Mouse (Mus musculus) MN1 (cell line): Measurements from ENCODE around the gene Ipcef1.

Experiments
- DNase-seq: peaks from one replicate; pipeline ENCODE4 v3.0.0-alpha.2; 2016; ENCODE audit warnings: low spot score

Ipcef1 gene

GRCm38 (mm10) chr10:7052315-7053017 lies at the start of gene Ipcef1:
Gene Ipcef1 (minus strand): TSS chr10:7052478.
- no peak for DNase-seq

DNA sequence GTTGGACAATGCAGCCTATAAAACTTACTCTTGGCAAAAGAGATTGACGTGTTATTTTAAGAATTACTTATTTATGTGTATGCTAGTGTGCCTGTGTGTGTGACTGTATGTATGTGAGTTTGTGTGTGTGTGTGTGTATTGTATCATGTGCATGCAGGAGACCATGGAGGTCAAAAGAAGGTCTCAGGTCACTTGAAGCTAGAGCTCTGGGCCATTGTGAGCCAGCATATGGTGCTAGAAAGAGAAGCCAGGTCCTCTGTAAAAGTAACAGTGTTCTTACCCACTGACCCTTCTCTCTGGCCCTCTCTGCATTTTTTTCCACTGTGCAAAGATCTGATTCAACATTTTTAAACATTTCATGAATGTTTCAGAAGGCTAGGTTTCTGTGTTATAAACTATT lies 25.7 kb upstream of the Ipcef1 start:
- DNase-seq, result no peak

GRCm38 (mm10) chr10:7077389-7077808 lies 25.1 kb upstream of the Ipcef1 start:
- no peak for DNase-seq

- DNase-seq, result no peak
Measured at GRCm38 (mm10) chr10:7076662-7077211, 24.5 kb upstream of the Ipcef1 start.

DNA sequence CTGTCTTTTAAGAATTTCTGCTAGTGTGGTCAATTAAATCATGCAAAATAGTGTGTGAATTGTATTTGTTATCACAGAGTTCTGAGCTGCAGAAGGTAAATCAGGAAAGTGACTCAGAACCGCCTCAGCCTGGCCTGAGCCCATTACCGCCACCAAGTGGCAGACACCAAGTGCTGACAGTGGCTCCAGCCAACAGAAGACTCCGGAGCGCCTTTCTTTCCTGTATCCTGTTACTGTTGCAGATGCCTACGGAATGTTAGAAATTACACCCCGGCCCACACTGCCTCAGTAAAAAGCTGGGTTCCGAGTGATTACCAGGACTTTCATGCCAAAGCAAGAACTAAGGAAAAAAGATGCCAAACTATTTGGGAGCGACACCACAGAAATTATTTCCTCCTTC lies 23.9 kb upstream of the Ipcef1 start:
- no peak for DNase-seq

GRCm38 (mm10) chr10:7075661-7076060 lies 23.4 kb upstream of the Ipcef1 start:
- no peak for DNase-seq

DNA sequence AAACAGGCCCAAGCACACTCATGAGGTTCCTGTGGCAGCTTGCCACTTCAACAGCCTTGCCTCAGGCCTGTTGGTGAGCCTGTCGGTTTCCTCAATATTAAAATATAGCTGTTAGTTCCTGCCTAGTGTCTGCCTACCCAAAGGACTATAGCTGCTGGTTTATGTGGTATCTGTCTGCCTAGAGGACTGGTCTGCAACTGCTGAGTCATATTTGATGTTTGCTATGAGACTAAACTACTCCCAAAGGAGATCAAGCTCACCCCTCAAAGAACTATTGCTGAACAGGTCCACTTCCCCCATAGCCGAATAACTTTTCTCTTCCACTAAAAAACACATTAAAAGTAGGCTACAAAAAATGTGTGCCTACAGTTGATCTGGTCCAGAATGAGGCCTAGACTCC lies 22.0 kb upstream of the Ipcef1 start:
- no peak for DNase-seq

GRCm38 (mm10) chr10:7070924-7071323 lies 18.6 kb upstream of the Ipcef1 start:
- no peak for DNase-seq

DNA sequence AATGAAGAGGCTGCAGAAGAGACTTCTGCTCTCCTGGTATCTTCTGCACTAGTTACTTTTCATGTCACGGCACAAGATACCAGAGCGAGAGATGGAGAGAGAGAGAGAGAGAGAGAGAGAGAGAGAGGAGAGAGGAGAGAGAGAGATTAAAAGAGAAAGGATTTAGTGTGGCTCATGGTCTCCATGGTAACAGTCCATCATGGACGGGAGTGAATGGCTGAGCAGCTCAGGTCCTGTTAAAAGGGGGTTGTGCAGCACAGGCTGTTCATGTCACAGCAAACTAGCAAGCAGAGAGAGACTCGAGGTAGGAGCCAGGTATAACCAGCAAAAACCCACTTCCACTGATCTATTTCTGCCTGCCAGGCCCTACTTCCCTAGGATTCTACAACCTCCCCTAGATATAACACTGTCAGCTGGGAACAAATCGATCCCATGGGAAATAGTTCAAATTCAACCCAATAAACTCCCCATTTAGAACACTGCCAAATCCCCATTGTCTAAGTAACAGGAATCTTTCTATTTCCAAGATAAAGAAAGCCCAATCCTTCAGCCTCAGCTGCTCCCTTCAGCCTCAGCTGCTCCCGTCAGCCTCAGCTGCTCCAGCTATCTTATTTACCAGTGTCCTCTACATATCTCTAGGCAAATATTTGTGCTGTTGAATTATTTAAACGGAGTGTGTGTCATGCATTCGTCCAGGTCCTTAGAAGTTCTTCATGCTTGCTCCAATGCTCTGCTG lies 18.0 kb upstream of the Ipcef1 start:
- no peak for DNase-seq

GRCm38 (mm10) chr10:7069090-7069489 lies 16.8 kb upstream of the Ipcef1 start:
- no peak for DNase-seq

GRCm38 (mm10) chr10:7068608-7069007 lies 16.3 kb upstream of the Ipcef1 start:
- no peak for DNase-seq

GRCm38 (mm10) chr10:7063752-7064457 lies 11.6 kb upstream of the Ipcef1 start:
- no peak for DNase-seq

DNA sequence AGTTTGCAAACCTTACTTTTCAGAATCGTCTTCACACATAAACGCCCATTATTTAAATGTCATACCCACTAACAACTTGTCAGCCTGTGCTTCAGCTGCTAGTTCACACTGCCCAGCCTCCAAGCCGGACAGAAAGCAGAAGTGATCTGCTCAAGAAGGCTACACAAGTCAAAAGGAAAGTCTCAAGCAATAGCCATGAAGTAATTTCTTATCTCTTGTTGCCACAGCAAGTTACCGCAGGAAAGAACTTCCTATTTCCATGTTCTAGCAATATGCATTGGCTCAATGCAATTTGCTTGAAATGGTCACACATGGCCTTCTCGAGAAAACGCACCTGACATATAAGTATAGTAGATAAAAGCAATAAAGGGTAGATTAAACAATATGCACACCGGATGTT lies 10.7 kb upstream of the Ipcef1 start:
- DNase-seq, result no peak

GRCm38 (mm10) chr10:7060326-7060725 lies 8.0 kb upstream of the Ipcef1 start:
- DNase-seq, result no peak

DNA sequence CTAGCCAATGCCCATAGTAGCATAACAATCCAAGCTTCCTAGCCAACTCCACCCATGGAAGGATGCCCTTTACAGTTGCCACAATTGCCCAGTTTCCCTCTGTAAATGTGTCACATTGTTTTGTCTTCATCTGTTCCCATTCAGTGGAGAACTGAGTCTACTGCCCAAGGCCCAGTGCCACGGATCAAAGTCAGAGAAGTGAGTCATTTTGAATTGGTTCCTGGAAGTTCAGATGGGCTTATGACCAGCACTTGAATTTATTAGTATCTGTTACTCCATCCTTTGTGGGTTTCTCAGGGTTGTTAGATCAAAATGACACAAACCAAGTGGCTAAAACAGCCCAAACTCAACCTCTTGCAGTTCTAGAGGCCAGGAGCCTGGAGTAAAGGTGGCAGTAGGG lies 5.3 kb upstream of the Ipcef1 start:
- DNase-seq, result no peak

DNA sequence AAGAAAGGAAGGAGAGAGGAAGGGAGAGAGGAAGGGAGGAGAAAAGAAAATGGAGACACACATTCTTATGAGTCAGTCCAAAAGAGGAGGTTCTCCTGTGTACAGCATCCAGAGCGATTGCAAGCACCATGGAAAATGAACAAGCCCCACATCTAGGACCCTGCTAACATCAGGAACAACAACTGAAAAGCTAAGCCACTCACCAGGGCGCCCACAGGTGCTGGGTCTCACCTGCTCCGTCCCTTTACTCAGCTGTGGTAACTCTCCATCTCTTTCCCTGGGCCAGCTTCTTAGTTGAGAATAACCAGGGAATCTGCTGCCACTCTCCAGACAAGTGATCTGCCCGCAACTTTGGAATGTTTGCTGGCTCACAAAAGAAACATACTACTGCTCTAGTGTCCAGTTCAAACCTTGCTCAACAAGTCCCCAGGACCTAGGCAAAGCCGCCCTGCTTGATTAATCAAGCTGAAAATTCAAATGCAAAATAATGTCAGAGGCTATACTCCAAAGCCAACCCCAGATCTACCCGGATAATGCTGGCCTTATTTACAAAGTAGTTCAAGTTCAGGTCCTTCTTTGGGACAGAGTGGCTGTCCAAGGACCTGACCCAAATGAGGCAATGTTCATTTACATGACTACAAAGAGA lies 2.4 kb upstream of the Ipcef1 start:
- DNase-seq, result no peak

DNA sequence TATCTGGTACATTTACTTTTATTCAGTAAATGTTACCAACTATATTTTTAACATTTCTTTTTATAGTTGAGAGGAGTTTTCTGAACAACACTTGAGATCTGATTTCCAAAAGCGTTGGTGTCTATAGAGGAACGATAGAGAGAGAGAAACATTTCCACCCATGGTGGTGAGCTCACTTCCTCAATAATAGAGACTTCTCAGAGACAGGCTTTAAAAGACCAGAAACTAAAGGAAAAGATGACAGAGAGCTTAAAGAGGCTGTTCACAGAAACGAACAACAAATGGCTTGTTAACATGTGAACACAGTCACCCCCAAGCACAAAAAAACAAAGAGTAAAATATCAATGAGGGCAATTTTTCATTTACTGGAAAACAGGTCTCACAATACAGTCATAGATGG lies 2.4 kb downstream of the Ipcef1 start:
- DNase-seq, result no peak

DNA sequence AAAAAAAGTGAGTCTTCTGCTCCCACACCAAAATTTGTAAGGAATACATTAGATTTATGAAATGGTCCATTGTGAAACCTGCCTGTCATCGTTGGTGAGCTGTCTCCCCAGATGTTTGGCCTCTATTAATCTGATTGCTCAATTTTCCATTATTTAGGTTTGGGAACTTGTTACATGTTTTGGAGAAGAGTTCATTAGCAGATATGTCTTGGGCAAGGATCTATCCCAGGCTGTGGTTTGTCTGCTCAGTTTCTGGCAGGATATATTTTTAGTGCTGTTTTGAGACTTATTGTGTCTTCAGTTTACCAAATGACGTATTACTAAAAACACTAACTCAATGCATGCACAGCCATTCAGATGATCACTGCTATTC lies 4.4 kb downstream of the Ipcef1 start:
- DNase-seq, result no peak

- DNase-seq, result no peak
Measured at GRCm38 (mm10) chr10:7047288-7047918, 4.9 kb downstream of the Ipcef1 start.

DNA sequence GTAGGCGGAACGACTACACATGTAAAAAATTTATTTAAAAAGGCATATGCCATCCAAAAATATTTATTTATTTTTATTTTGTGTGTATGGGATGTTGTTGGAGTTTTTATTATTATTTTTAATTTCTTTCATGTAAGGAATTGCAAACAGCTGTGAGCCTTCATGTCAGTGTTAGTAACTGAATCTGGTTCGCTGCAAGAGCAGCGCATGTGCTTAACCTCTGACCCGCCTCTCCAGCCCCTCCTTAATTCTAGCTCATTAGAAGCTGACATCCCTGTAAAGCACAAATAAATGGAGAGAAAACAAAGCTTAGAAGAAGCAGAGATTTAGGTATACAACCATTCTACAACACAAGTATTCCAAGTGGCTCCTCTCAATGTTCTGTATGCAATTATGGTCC lies 8.4 kb downstream of the Ipcef1 start:
- DNase-seq, result no peak

DNA sequence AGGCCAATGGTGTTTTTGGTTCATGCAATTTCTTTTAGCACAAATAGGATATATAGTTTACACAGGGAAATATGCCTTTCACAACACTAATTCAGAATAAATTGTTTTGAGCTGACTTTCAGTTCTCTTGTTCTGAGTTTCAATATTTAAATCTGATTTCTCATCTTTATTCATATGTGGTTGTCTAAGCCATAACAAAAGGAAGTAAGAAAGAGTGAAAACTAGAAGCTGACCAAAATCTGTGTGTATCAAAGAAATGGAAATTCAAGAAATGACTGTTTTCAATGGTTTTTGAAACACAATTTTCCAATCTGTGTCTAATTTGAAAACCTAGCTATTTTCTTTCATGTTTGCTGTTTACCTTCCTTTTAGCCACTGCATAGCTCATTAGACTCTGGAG lies 11.2 kb downstream of the Ipcef1 start:
- no peak for DNase-seq

DNA sequence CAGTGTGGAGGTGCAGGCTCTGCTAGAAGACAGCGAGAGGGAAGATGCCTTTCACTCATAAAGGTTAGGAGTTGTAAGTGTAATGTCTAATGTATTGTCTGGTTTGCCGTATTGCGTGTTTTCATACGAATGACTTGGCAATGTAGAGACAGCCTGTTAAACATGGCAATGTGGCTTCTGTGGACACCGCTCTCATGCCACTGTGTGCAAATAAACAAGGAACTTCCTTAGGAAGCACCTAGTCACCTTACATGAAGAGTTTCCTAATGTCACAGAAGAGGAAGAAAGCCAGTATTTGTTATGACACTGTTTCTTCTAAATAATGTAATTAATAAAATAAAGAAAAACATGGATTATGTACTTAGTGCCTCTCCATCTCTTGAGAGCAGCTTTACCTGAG lies 15.1 kb downstream of the Ipcef1 start:
- no peak for DNase-seq
